Mouse (Mus musculus): ENCODE measurements at regions not wholly inside any gene's neighbourhood (a gene's known extent, or its start where the extent isn't known, plus 50 kb on each side); places are given as distances from the start of the nearest gene placed in this dataset.

- WGBS, result 76% methylated on average over 6 of the region's 6 CpGs
- Histone ChIP-seq H3K36me3 (no peaks in the 10 kb centered on the region), H3K27ac (replicated peaks) (no peak overlapping the region), H3K4me3 (replicated peaks) (no peak overlapping the region), H3K9me3 (replicated peaks) (no peaks in the 10 kb centered on the region), H3K4me1 (no peaks in the 10 kb centered on the region), H3K4me2 (no peak overlapping the region), H3K27me3 (replicated peaks) (no peaks in the 10 kb centered on the region), H3K9ac (replicated peaks) (no peak overlapping the region)
- no peak for ATAC-seq (ENCODE audit: low FRiP score)
Observed at GRCm38 (mm10) chr14:78438064-78438677, 98.4 kb downstream of the Akap11 start.

- H3K9me3 ChIP-seq (replicated peaks), result no peaks in the 10 kb centered on the region
- 88% methylated on average over 4 of the region's 4 CpGs for WGBS
- no peak overlapping the region for H3K4me2 ChIP-seq
- no peaks in the 10 kb centered on the region for H3K36me3 ChIP-seq
- H3K27me3 ChIP-seq (replicated peaks), result no peaks in the 10 kb centered on the region
- H3K4me3 ChIP-seq (replicated peaks), result no peak overlapping the region
- no peak overlapping the region for H3K27ac ChIP-seq (replicated peaks)
- no peak overlapping the region for H3K9ac ChIP-seq (replicated peaks)
- no peaks in the 10 kb centered on the region for H3K4me1 ChIP-seq
- ATAC-seq (ENCODE audit: low FRiP score), result no peak
Observed at GRCm38 (mm10) chr14:78436586-78436985, 100.0 kb downstream of the Akap11 start.

- no peak overlapping the region for H3K27ac ChIP-seq (replicated peaks)
- no peaks in the 10 kb centered on the region for H3K36me3 ChIP-seq
- H3K4me1 ChIP-seq, result no peaks in the 10 kb centered on the region
- H3K4me2 ChIP-seq, result no peak overlapping the region
- ATAC-seq (ENCODE audit: low FRiP score), result no peak
- H3K27me3 ChIP-seq (replicated peaks), result no peaks in the 10 kb centered on the region
- no peak overlapping the region for H3K9ac ChIP-seq (replicated peaks)
- WGBS, result 95% methylated on average over 4 of the region's 4 CpGs
- H3K9me3 ChIP-seq (replicated peaks), result no peaks in the 10 kb centered on the region
- no peak overlapping the region for H3K4me3 ChIP-seq (replicated peaks)
Observed at GRCm38 (mm10) chr14:78435982-78436381, 100.6 kb downstream of the Akap11 start.

- Histone ChIP-seq H3K27ac (replicated peaks) (no peak overlapping the region), H3K4me1 (no peaks in the 10 kb centered on the region), H3K9ac (replicated peaks) (no peak overlapping the region), H3K27me3 (replicated peaks) (no peaks in the 10 kb centered on the region), H3K4me2 (no peak overlapping the region), H3K4me3 (replicated peaks) (no peak overlapping the region), H3K9me3 (replicated peaks) (no peaks in the 10 kb centered on the region), H3K36me3 (no peaks in the 10 kb centered on the region)
- WGBS, result 93% methylated on average over 10 of the region's 10 CpGs
- no peak for ATAC-seq (ENCODE audit: low FRiP score)
Observed at GRCm38 (mm10) chr14:78435561-78435960, 101.0 kb downstream of the Akap11 start.

GRCm38 (mm10) chr14:78434753-78435152 is 101.9 kb downstream of the Akap11 start:
- H3K4me1 ChIP-seq, result no peaks in the 10 kb centered on the region
- WGBS, result 88% methylated on average over 9 of the region's 9 CpGs
- no peak for ATAC-seq (ENCODE audit: low FRiP score)
- no peaks in the 10 kb centered on the region for H3K36me3 ChIP-seq
- no peak overlapping the region for H3K27ac ChIP-seq (replicated peaks)
- no peaks in the 10 kb centered on the region for H3K9me3 ChIP-seq (replicated peaks)
- H3K4me3 ChIP-seq (replicated peaks), result no peak overlapping the region
- H3K27me3 ChIP-seq (replicated peaks), result no peaks in the 10 kb centered on the region
- no peak overlapping the region for H3K4me2 ChIP-seq
- no peak overlapping the region for H3K9ac ChIP-seq (replicated peaks)

GRCm38 (mm10) chr14:78434126-78434525 is 102.5 kb downstream of the Akap11 start:
- 89% methylated on average over 4 of the region's 4 CpGs for WGBS
- H3K4me2 ChIP-seq, result no peak overlapping the region
- H3K27ac ChIP-seq (replicated peaks), result no peak overlapping the region
- no peaks in the 10 kb centered on the region for H3K27me3 ChIP-seq (replicated peaks)
- H3K4me1 ChIP-seq, result no peaks in the 10 kb centered on the region
- H3K4me3 ChIP-seq (replicated peaks), result no peak overlapping the region
- H3K9me3 ChIP-seq (replicated peaks), result no peaks in the 10 kb centered on the region
- H3K9ac ChIP-seq (replicated peaks), result no peak overlapping the region
- no peaks in the 10 kb centered on the region for H3K36me3 ChIP-seq
- no peak for ATAC-seq (ENCODE audit: low FRiP score)

GRCm38 (mm10) chr14:78432471-78432870 is 104.1 kb downstream of the Akap11 start:
- WGBS, result 43% methylated on average over 4 of the region's 4 CpGs
- Histone ChIP-seq H3K4me1 (no peaks in the 10 kb centered on the region), H3K9ac (replicated peaks) (no peak overlapping the region), H3K27me3 (replicated peaks) (no peaks in the 10 kb centered on the region), H3K4me2 (no peak overlapping the region), H3K27ac (replicated peaks) (no peak overlapping the region), H3K4me3 (replicated peaks) (no peak overlapping the region), H3K9me3 (replicated peaks) (no peaks in the 10 kb centered on the region), H3K36me3 (no peaks in the 10 kb centered on the region)
- no peak for ATAC-seq (ENCODE audit: low FRiP score)

GRCm38 (mm10) chr14:78431931-78432330 is 104.7 kb downstream of the Akap11 start:
- no peaks in the 10 kb centered on the region for H3K9me3 ChIP-seq (replicated peaks)
- H3K27me3 ChIP-seq (replicated peaks), result no peaks in the 10 kb centered on the region
- no peaks in the 10 kb centered on the region for H3K36me3 ChIP-seq
- H3K27ac ChIP-seq (replicated peaks), result no peak overlapping the region
- no peak overlapping the region for H3K4me2 ChIP-seq
- H3K4me3 ChIP-seq (replicated peaks), result no peak overlapping the region
- no peak for ATAC-seq (ENCODE audit: low FRiP score)
- H3K9ac ChIP-seq (replicated peaks), result no peak overlapping the region
- H3K4me1 ChIP-seq, result no peaks in the 10 kb centered on the region
- 64% methylated on average over 5 of the region's 5 CpGs for WGBS

- Histone ChIP-seq H3K9me3 (replicated peaks) (no peaks in the 10 kb centered on the region), H3K4me2 (no peak overlapping the region), H3K27ac (replicated peaks) (no peak overlapping the region), H3K4me3 (replicated peaks) (no peak overlapping the region), H3K27me3 (replicated peaks) (no peaks in the 10 kb centered on the region), H3K9ac (replicated peaks) (no peak overlapping the region), H3K4me1 (no peaks in the 10 kb centered on the region), H3K36me3 (no peaks in the 10 kb centered on the region)
- no peak for ATAC-seq (ENCODE audit: low FRiP score)
- WGBS, result 89% methylated on average over 3 of the region's 3 CpGs
Observed at GRCm38 (mm10) chr14:78431406-78431805, 105.2 kb downstream of the Akap11 start.

GRCm38 (mm10) chr14:78428233-78429019 is 108.2 kb downstream of the Akap11 start:
- 77% methylated on average over 10 of the region's 10 CpGs for WGBS
- Histone ChIP-seq H3K4me3 (replicated peaks) (no peak overlapping the region), H3K9ac (replicated peaks) (no peak overlapping the region), H3K36me3 (no peaks in the 10 kb centered on the region), H3K4me1 (no peaks in the 10 kb centered on the region), H3K4me2 (no peak overlapping the region), H3K27me3 (replicated peaks) (no peaks in the 10 kb centered on the region), H3K27ac (replicated peaks) (no peak overlapping the region), H3K9me3 (replicated peaks) (no peaks in the 10 kb centered on the region)
- ATAC-seq (ENCODE audit: low FRiP score), result no peak

GRCm38 (mm10) chr14:78427062-78427461 is 109.5 kb downstream of the Akap11 start:
- H3K9me3 ChIP-seq (replicated peaks), result no peaks in the 10 kb centered on the region
- H3K9ac ChIP-seq (replicated peaks), result no peak overlapping the region
- H3K27ac ChIP-seq (replicated peaks), result no peak overlapping the region
- H3K36me3 ChIP-seq, result no peaks in the 10 kb centered on the region
- H3K4me1 ChIP-seq, result no peaks in the 10 kb centered on the region
- ATAC-seq (ENCODE audit: low FRiP score), result no peak
- no peaks in the 10 kb centered on the region for H3K27me3 ChIP-seq (replicated peaks)
- H3K4me3 ChIP-seq (replicated peaks), result no peak overlapping the region
- no peak overlapping the region for H3K4me2 ChIP-seq
- WGBS, result 88% methylated on average over 3 of the region's 3 CpGs

- Histone ChIP-seq H3K27ac (replicated peaks) (no peak overlapping the region), H3K4me1 (no peaks in the 10 kb centered on the region), H3K4me2 (no peak overlapping the region), H3K27me3 (replicated peaks) (no peaks in the 10 kb centered on the region), H3K9ac (replicated peaks) (no peak overlapping the region), H3K4me3 (replicated peaks) (no peak overlapping the region), H3K9me3 (replicated peaks) (no peaks in the 10 kb centered on the region), H3K36me3 (no peaks in the 10 kb centered on the region)
- ATAC-seq (ENCODE audit: low FRiP score), result no peak
- 73% methylated on average over 3 of the region's 3 CpGs for WGBS
Observed at GRCm38 (mm10) chr14:78422601-78423000, 114.0 kb downstream of the Akap11 start.
